Mouse (Mus musculus) thymus, adult 2 months (tissue): ENCODE measurements around the gene Nelfb.

ENCODE experiments used
- CTCF ChIP-seq: fragments of 200-500 bp; IDR thresholded peaks from 2 replicates; pipeline ENCODE4 v1.5.1; 2012; ENCODE audit warnings: mild to moderate bottlenecking, control low read depth, low read length, moderate library complexity, borderline replicate concordance; ENCODE audit not compliant: control insufficient read depth, poor library complexity, insufficient read depth; ENCODE audit errors: extremely low read depth
- POLR2A ChIP-seq: fragments of 200-500 bp; IDR thresholded peaks from 2 replicates; pipeline ENCODE4 v1.6.1; 2012; ENCODE audit warnings: mild to moderate bottlenecking, low read length, control low read depth, moderate library complexity; ENCODE audit not compliant: control insufficient read depth, poor library complexity, insufficient read depth; ENCODE audit errors: extremely low read depth

GRCm38 (mm10) chr2:25213266-25213865 lies 2.1 kb upstream of the Nelfb start:
- TF ChIP-seq POLR2A (no peak), CTCF (no peak)
